Mouse (Mus musculus) ovary, postnatal 14 days (tissue): ENCODE results near the gene Arf3.
A peak's percentile ranks its signal among the peaks of the same experiment; 100 is the strongest.
"Not testable (repeated sequence)": the region's sequence is repeated elsewhere in the genome, so short reads cannot be mapped to it uniquely, and the experiment has no call there.

ENCODE experiments used
- DNase-seq: peaks from one replicate; pipeline ENCODE4 v3.0.0; 2022; ENCODE audit warnings: low spot score

The Arf3 gene

GRCm38 (mm10) chr15:98753021-98753423 lies 10.0 kb downstream of the Arf3 start:
- no peak for DNase-seq

DNA sequence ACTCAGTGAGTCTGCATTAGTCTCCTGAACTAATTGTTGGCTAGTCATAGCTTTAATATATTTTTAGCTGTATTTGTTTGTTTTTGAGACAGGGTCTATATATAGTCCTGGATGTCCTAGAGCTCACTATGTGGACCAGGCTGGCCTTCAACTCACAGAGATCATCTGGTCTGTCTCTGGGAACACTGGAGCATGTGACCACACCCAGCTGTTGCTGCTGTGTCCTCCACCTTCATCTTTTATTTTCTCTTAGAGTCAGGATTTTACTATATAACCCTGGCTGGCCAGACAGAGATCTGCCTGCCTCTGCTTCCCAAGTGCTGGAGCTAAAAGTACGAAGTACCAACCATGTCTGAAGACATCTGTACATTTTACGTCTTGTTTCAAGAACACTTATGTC lies 13.9 kb downstream of the Arf3 start:
- DNase-seq, result no peak

DNA sequence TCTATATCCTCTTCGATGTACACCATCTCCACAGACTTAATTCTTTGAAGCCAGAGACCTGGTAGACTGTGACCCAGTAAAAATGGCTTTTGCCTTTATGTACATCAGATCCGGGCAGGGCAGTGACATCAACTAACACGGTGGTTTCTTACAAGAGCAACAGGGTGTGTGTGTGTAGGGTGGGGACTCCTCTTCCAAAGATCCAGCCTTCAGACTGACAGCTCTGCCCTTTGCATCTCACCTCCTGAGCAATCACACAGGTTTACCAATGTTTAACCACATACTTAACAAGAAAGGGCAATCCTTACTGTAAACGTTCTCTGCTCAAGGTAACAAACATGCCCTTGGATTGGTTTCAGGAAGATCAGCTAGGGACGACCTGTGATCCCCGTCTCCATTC lies 15.7 kb downstream of the Arf3 start:
- DNase-seq, result no peak

DNA sequence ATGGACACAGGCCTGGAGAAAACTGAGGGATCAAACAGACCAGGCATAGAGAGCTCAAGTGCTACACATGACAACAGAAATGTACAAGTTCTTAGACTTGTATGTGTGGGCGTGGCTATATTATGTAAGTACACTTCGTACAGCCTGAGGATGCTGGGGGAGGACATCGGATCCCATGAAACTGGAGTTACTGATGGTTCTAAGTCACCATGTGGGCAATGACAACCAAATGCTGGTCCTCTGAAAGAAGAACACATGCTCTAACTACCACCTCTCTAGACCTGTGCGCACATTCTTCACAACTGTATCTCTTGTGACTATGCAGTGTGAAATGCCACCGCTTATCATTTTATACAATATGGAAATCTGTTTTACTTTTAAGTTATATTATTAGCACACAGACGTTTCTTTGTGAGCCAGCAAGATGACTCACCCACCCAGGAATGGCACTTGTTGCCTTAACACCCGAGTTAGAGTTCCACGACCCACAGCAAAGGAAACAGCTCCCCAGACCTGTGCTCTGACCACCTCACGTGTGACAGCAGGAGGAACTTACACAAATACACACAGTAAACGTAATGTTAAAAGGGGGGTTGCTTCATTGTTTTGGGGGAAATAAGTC lies 16.6 kb downstream of the Arf3 start:
- no peak for DNase-seq

DNA sequence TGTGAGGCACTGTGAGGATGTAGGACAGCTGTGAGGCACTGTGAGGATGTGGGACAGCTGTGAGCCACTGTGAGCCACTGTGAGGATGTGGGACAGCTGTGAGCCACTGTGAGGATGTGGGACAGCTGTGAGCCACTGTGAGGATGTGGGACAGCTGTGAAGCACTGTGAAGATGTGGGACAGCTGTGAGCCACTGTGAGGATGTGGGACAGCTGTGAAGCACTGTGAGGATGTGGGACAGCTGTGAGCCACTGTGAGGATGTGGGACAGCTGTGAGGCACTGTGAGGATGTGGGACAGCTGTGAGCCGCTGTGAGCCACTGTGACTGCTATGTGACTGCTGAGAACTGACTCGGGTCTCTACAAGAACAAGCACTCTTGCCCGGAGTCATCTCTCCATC lies 19.2 kb downstream of the Arf3 start:
- DNase-seq, result not testable (repeated sequence)

- DNase-seq, result no peak
Measured at GRCm38 (mm10) chr15:98742766-98743428, 20.1 kb downstream of the Arf3 start.

DNA sequence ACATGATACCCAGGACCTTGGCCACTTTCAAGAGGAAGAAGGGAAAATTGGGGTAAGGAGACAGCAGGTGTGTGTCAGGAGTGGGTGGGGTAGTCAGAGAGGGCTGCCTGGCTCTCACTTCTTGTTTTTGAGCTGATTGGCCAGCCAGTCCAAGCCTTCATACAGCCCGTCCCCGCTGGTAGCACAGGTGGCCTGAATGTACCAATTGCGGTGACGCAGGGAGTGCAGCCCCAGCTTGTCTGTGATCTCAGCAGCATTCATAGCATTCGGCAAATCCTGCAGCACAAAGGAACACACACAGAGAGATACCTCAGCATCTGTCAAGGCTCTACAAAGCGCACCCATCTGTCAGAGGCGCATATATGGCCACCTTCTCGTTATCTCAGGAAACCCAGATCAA lies 22.8 kb downstream of the Arf3 start:
- no peak for DNase-seq

GRCm38 (mm10) chr15:98738796-98739195 lies 24.2 kb downstream of the Arf3 start:
- no peak for DNase-seq

- no peak for DNase-seq
Measured at GRCm38 (mm10) chr15:98737881-98738280, 25.1 kb downstream of the Arf3 start.

- DNase-seq, result no peak
Measured at GRCm38 (mm10) chr15:98736521-98736920, 26.5 kb downstream of the Arf3 start.

- DNase-seq, result no peak
Measured at GRCm38 (mm10) chr15:98733976-98734566, 28.9 kb downstream of the Arf3 start.

DNA sequence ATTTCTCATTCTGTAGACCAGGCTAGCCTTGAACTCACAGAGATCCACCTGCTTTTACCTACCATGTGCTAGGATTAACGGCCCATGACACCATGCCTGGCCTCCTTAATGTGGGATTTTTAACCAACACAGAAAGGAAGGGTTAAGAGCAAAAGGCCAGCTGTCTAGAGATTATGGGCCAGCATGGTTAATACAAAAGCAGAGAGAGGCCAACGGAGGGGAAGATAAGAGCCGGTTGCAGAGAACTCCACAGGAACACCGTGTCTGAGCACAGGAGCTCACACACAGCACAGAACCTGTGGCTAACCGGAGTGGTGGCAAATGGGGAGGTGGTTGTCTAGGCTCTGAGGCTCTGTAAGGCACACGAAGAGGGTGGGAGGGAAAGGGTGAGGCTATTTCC lies 29.6 kb downstream of the Arf3 start:
- DNase-seq, result no peak

DNA sequence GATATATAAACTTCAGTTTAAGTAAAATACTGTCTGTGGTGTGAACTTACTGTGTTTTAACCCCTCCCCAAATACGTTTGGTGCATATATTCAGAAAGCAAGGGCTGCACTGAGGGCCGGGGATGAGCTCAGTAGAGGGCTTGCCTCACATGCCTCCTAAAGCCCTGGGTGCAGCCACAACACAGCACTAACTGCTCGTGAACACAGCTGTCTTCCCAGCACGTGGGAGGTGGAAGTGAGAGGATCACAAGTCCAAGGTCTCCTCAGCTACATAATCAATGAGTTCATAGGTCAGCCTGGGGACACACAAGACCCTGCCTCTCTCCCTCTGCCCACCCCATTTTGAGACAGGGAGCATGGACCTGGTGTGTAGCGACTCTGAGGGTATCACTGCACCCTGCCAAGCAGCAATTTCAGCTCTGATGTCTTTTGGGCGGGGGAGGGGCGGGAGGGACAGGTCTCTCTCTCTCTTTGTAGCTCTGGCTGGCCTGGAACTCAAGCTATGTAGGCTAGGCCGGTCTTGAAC lies 30.9 kb downstream of the Arf3 start:
- DNase-seq, result no peak

GRCm38 (mm10) chr15:98730790-98731189 lies 32.2 kb downstream of the Arf3 start:
- DNase-seq, result no peak

DNA sequence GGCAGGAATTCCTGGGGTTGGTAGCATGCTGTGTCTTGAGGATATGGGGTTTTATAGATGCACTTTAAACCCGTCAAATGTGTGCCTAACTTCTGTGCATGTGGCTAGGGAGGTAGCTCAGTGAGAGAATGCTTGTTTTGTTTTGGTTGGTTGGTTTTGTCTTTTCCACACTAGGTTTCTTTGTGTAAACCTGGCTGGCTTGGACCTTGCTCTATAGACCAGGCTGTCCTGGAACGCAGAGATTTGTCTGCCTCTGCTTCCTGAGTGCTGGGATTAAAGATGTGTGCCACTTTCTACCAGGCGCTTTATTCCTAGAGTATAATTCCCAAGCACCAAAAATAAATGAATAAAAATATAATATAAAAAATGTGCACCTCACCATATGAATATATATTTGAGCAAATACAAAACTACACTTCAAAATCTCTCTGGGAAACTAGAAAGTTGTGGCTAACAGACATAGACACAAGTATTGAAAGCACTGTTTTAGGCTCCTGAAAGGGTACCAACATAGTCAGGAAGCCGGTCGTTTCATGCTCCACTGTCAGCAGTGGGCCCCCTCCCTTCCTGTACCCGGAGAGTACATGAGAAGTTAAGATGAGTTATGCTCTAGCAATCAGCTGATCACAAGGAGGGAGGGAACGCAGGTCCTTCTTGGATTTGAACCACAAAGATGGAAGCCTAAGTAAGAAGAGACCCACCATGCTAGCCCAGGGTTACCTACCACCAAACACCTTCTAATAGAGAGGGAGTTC lies 33.0 kb downstream of the Arf3 start:
- no peak for DNase-seq

DNA sequence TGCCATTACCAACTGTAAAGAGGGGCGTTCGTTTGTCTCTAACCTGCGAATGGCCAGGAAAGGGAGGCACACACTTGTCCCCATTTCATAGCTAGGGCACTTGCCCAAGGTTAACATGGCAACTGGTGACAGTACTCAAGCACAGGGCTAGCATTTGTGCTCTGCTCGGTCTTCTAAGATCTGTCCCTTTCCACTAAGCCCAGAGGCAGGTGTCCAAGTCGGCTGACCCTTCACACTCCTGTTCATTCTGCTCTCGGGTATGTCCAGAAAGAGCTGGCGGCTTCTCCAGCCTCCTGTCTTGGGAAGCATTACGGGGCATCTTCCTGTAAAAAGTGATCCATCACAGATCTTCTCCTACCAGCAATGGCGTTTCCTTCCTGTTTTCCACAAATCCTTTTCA lies 34.6 kb downstream of the Arf3 start:
- DNase-seq, result no peak

GRCm38 (mm10) chr15:98727443-98728321 lies 35.3 kb downstream of the Arf3 start, which contains the start of gene Fkbp11:
Fkbp11 (minus strand) TSS chr15:98728198.
- DNase-seq, result peak; percentile 36

DNA sequence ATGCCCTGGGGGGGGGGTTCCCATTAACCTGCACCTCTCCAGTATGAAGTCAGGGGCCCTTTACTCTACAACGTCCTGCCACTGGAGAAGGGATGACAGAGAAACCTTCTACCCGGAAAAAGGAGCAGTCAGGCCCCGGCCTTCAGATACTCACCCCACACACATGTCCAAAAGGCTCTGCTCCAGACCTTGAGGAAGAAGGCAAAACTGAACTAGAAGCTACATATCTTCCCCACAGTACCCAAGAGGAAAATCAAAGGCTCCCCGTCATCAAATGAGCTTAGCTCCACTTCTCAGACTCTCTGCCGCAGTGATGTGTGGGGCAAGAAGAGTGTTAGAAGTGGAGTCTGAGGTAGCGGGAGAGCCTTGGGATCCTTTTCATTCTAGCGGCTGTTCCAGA lies 36.3 kb downstream of the Arf3 start:
- no peak for DNase-seq

DNA sequence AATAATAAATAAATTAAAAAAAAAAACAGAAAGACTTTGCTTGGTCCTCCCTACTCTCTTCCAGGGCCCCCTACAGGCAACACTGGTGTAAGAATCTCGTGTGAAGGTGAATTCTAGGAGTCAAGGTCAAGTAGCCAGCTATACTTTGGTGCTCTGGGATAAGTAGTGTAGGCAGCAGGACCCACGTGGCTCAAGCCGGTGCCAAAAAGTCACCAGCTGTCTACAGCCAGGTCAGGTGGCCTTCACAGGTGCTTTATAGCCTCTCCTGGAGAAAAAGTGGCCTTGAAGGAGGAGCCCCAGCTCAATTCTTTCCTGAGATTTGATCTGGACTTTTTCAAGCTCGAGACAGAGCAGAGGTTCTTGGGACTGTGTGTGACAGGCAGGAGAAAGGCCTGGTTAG lies 36.9 kb downstream of the Arf3 start:
- no peak for DNase-seq

- DNase-seq, result no peak
Measured at GRCm38 (mm10) chr15:98724441-98724840, 38.6 kb downstream of the Arf3 start.

- no peak for DNase-seq
Measured at GRCm38 (mm10) chr15:98722854-98723253, 40.2 kb downstream of the Arf3 start.

- DNase-seq, result no peak
Measured at GRCm38 (mm10) chr15:98722191-98722590, 40.8 kb downstream of the Arf3 start.
